Mouse (Mus musculus): ENCODE measurements at regions not wholly inside any gene's neighbourhood (a gene's known extent, or its start where the extent isn't known, plus 50 kb on each side); places are given as distances from the start of the nearest gene placed in this dataset.

GRCm38 (mm10) chr10:125467503-125467902 lies 78.2 kb upstream of the Slc16a7 start:
- intact Hi-C loops (cut with DNase I): no loop called here
- peak in 1 of 2 experiments; percentile 13 for DNase-seq (ENCODE audit: low spot score in 2 of 2)

- no peak for DNase-seq (ENCODE audit: low spot score in 2 of 2)
- intact Hi-C loops (cut with DNase I): no loop called here
Observed at GRCm38 (mm10) chr10:125488350-125488749, 99.1 kb upstream of the Slc16a7 start.

GRCm38 (mm10) chr10:125490395-125490794 lies 101.1 kb upstream of the Slc16a7 start:
- intact Hi-C loops (cut with DNase I): loop anchor here (10.0 kb wide), 2 partner anchors 226 to 376 kb away; no protein-coding TSS in a partner anchor
- DNase-seq (ENCODE audit: low spot score in 2 of 2): no peak

GRCm38 (mm10) chr10:125494489-125494888 lies 105.2 kb upstream of the Slc16a7 start:
- no peak for DNase-seq (ENCODE audit: low spot score in 2 of 2)
- intact Hi-C loops (cut with DNase I): loop anchor here (10.0 kb wide), 2 partner anchors 230 to 380 kb away; no protein-coding TSS in a partner anchor

GRCm38 (mm10) chr10:125498347-125498746 lies 109.1 kb upstream of the Slc16a7 start:
- intact Hi-C loops (cut with DNase I): loop anchor here (5.0 to 10.0 kb wide), 3 partner anchors 106 to 384 kb away; no protein-coding TSS in a partner anchor
- peak in 1 of 2 experiments; percentile 12 for DNase-seq (ENCODE audit: low spot score in 2 of 2)

- no peak for DNase-seq (ENCODE audit: low spot score in 2 of 2)
- intact Hi-C loops (cut with DNase I): no loop called here
Observed at GRCm38 (mm10) chr10:125500338-125500737, 111.1 kb upstream of the Slc16a7 start.

GRCm38 (mm10) chr10:125515026-125515425 lies 125.8 kb upstream of the Slc16a7 start:
- intact Hi-C loops (cut with DNase I): no loop called here
- no peak for DNase-seq (ENCODE audit: low spot score in 2 of 2)

- no peak for DNase-seq (ENCODE audit: low spot score in 2 of 2)
- intact Hi-C loops (cut with DNase I): no loop called here
Observed at GRCm38 (mm10) chr10:125530876-125531275, 141.6 kb upstream of the Slc16a7 start.

GRCm38 (mm10) chr10:125538316-125538715 lies 149.1 kb upstream of the Slc16a7 start:
- intact Hi-C loops (cut with DNase I): no loop called here
- DNase-seq (ENCODE audit: low spot score in 2 of 2): peak; percentile 9 to 20

GRCm38 (mm10) chr10:125586489-125587147 lies 197.4 kb upstream of the Slc16a7 start:
- intact Hi-C loops (cut with DNase I): no loop called here
- DNase-seq (ENCODE audit: low spot score in 2 of 2): peak; percentile 9 to 25

GRCm38 (mm10) chr10:125593006-125593405 lies 203.7 kb upstream of the Slc16a7 start:
- intact Hi-C loops (cut with DNase I): no loop called here
- no peak for DNase-seq (ENCODE audit: low spot score in 2 of 2)

GRCm38 (mm10) chr10:125607787-125608617 lies 218.7 kb upstream of the Slc16a7 start:
- no peak for DNase-seq (ENCODE audit: low spot score in 2 of 2)
- intact Hi-C loops (cut with DNase I): no loop called here

GRCm38 (mm10) chr10:125610353-125610752 lies 221.1 kb upstream of the Slc16a7 start:
- intact Hi-C loops (cut with DNase I): no loop called here
- DNase-seq (ENCODE audit: low spot score in 2 of 2): peak in 1 of 2 experiments; percentile 3

- DNase-seq (ENCODE audit: low spot score in 2 of 2): peak in 1 of 2 experiments; percentile 7
- intact Hi-C loops (cut with DNase I): no loop called here
Observed at GRCm38 (mm10) chr10:125612773-125613172, 223.5 kb upstream of the Slc16a7 start.

- DNase-seq (ENCODE audit: low spot score in 2 of 2): no peak
- intact Hi-C loops (cut with DNase I): no loop called here
Observed at GRCm38 (mm10) chr10:125621376-125621775, 232.1 kb upstream of the Slc16a7 start.

- intact Hi-C loops (cut with DNase I): no loop called here
Observed at GRCm38 (mm10) chr10:125623836-125624235, 234.6 kb upstream of the Slc16a7 start.

GRCm38 (mm10) chr10:125667906-125668305 lies 278.6 kb upstream of the Slc16a7 start:
- intact Hi-C loops (cut with DNase I): no loop called here
- DNase-seq (ENCODE audit: low spot score in 2 of 2): no peak

More at GRCm38 (mm10) chr10:125623836-125624235, 234.6 kb upstream of the Slc16a7 start:
- no peak for DNase-seq (ENCODE audit: low spot score in 2 of 2)

GRCm38 (mm10) chr10:125673637-125674036 lies 284.4 kb upstream of the Slc16a7 start:
- no peak for DNase-seq (ENCODE audit: low spot score in 2 of 2)
- intact Hi-C loops (cut with DNase I): no loop called here

- intact Hi-C loops (cut with DNase I): no loop called here
- no peak for DNase-seq (ENCODE audit: low spot score in 2 of 2)
Observed at GRCm38 (mm10) chr10:125679644-125680043, 286.3 kb upstream of the Lrig3 start.

GRCm38 (mm10) chr10:125685130-125685529 lies 280.8 kb upstream of the Lrig3 start:
- intact Hi-C loops (cut with DNase I): no loop called here
- DNase-seq (ENCODE audit: low spot score in 2 of 2): no peak

All from left cerebral cortex, postnatal 14 days (tissue).